Mouse (Mus musculus): Measurements from ENCODE around the gene Ccpg1. TPM values are rescaled to one million over a fixed set of nuclear protein-coding genes. Genes with fewer than 3 reads are reported as not detected.

Gene Ccpg1
- total RNA-seq, 2 experiments from 2014 or later, result 76.1 to 95.7 TPM

DNA sequence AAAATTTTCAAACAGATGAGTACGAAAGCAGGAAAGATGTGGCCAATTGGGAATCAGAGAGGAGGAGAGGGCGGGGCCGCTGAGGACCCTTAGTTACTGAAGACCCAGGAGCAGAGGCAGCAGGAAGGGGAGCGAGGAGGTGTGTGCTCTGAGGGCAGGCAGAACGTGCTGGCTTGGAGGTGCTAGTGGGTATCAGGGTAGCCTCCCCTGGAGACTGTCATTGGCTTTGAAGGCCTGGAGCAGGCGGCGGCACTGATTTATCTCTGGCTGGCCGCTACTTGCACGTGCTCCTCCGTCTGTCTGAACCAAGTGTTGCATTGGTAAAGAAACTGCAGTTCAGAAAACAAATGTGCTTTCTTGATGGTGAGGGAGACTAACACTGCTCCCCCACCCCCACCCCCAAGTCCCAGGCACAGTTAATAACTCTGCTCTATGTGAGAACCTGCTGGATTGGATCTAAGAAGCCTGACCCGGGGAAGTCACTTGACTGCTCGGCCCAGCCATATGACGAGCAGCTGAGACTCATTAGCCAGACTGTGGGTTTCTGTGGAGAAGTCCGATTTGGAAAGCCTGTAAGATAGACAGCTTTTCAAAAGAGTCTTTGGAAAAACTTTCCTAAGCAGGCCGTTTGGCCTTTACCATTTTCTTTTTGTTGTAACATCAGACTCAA, 78.5 kb downstream of the Ccpg1 start:
- TF ChIP-seq CTCF (IDR thresholded peaks at IDR 0.05), result no peak
- intact Hi-C loops (cut with DNase I), result no loop called here
- no peak overlapping the region for H3K4me3 ChIP-seq

More for the DNA sequence above, 78.5 kb downstream of the Ccpg1 start:
- H3K27ac ChIP-seq, result no peak overlapping the region
- DNase-seq, result no peak

Small RNAs within 50 kb of the gene (microRNA-seq; reads per million reads assigned to microRNA genes)
- gene Gm27353, result not detected

Other genes starting within 250 kb of the Ccpg1 start
- under 1 TPM; 0.15 to 0.31 TPM for gene Prtg, start 178.6 kb upstream of the Ccpg1 start, total RNA-seq (2021)
- 10 to 100 TPM; 11.6 to 15.4 TPM for gene Pygo1, start 59.8 kb upstream of the Ccpg1 start, total RNA-seq (2021)
- gene Dyx1c1, start 26.6 kb upstream of the Ccpg1 start, total RNA-seq (2021), result 1 to 10 TPM in 1 of 2 experiments, under 1 TPM in 1; 0.94 to 1.4 TPM
- gene Gm44503, start 26.6 kb upstream of the Ccpg1 start, total RNA-seq (2021), result not detected
- 10 to 100 TPM in 1 of 2 experiments, 1 to 10 TPM in 1; 8.8 to 11.8 TPM for gene Ccpg1os, start within 50 bp of the Ccpg1 start, total RNA-seq (2021)
- gene Pigb, start 54.9 kb downstream of the Ccpg1 start, total RNA-seq (2021), result 1 to 10 TPM; 3.4 to 4.1 TPM
- 1 to 10 TPM; 2.1 TPM for gene Rab27a, start 59.4 kb downstream of the Ccpg1 start, total RNA-seq (2021)
- gene Khdc3, start 116.4 kb downstream of the Ccpg1 start, total RNA-seq (2021), result not detected
- not detected for gene Gm20509, start 117.0 kb downstream of the Ccpg1 start, total RNA-seq (2021)
- gene Rsl24d1, start 128.0 kb downstream of the Ccpg1 start, total RNA-seq (2021), result 10 to 100 TPM; 37.3 to 45.4 TPM

Data from gastrocnemius, adult 2 months (tissue).